Mouse (Mus musculus) olfactory bulb, adult 2 months (tissue): Measurements from ENCODE around the gene Cbx7.

Source experiments
- CTCF ChIP-seq: fragments of 200-500 bp; IDR thresholded peaks from 2 replicates; pipeline ENCODE4 v1.5.1; 2012; ENCODE audit warnings: low read depth, mild to moderate bottlenecking, low read length, moderate library complexity; ENCODE audit not compliant: insufficient read depth
- POLR2A ChIP-seq: fragments of 200-500 bp; IDR thresholded peaks from 2 replicates; pipeline ENCODE4 v1.6.1; 2012; ENCODE audit warnings: mild to moderate bottlenecking, low read depth, low read length, moderate library complexity; ENCODE audit not compliant: insufficient read depth

DNA sequence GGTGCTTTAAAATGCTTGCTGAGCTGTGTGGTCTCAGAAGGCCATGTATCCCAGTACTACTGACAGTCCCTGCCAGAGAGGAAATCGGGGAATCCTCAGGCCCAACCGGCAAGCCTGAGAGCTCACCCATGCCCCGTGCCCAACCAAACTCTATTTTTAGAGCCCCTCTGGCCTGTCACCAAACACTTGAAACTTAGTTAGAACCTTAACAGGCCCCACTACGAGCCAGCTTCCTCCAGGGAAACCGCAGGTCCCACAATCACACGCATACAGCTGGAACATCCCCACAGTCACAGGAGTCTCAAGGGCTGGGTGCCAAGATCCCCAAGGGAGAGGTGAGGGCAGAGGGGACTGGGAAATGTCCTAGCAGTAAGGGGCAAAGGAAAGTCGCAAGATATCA lies 35.2 kb upstream of the Cbx7 start:
- TF ChIP-seq CTCF (no peak), POLR2A (no peak)
